8 mouse cellular contexts compared by ENCODE assay signal in the genomic region with DNA sequence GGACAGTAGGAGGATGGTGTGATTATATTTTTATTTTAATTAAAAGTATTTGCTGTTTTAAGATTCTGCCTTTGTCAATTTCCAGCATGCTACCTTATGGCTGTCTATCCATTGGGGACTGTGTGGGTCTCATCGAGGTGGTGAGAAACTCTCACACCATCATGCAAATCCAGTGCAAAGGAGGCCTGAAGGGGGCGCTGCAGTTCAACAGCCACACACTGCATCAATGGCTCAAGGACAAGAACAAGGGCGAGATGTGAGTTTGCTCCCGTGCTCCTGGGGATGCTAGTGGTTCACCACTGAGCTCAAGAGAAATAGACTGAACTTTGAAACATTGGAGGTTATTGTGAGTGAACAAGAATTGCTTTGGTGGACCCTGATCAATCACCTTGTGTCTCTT. TPM values are rescaled to one million over a fixed set of nuclear protein-coding genes. Genes with fewer than 3 reads are reported as not detected.
DNase-seq lines count a peak whose midpoint lies in the region; ATAC-seq lines count a peak whose summit lies in the region.

No protein-coding gene starts in this region.

- ATAC-seq in frontal cortex, adult (ENCODE audit: low TSS enrichment) = no peak
- no peak for ATAC-seq in midbrain, embryonic 13.5 days
- ATAC-seq in embryonic facial prominence, embryonic 14.5 days (ENCODE audit: low read depth) = no peak
- ATAC-seq in megakaryocyte, adult 5-6 weeks (ENCODE audit: poor library complexity, severe bottlenecking) = 0 out of 2 replicates have a peak, but pooled peaks have one; percentile 33

- 66% methylated on average over 4 of the region's 4 CpGs for WGBS in midbrain, embryonic 10.5 days
- WGBS in midbrain, embryonic 13.5 days = 64% methylated on average over 4 of the region's 4 CpGs
- WGBS in embryonic facial prominence, embryonic 14.5 days = 65% methylated on average over 4 of the region's 4 CpGs

- H3K27ac ChIP-seq in midbrain, embryonic 10.5 days (replicated peaks) = no peak overlapping the region
- H3K27ac ChIP-seq in midbrain, embryonic 13.5 days = no peak overlapping the region
- H3K27ac ChIP-seq in embryonic facial prominence, embryonic 14.5 days (replicated peaks; ENCODE audit: low read depth, low read length) = no peak overlapping the region

- no peaks in the 10 kb centered on the region for H3K27me3 ChIP-seq in midbrain, embryonic 10.5 days (ENCODE audit: low read depth, poor library complexity, severe bottlenecking)
- H3K27me3 ChIP-seq in midbrain, embryonic 13.5 days = no peaks in the 10 kb centered on the region
- no peaks in the 10 kb centered on the region for H3K27me3 ChIP-seq in embryonic facial prominence, embryonic 14.5 days (replicated peaks; ENCODE audit: control insufficient read depth, insufficient read depth, low read length)

- H3K4me2 ChIP-seq in midbrain, embryonic 13.5 days (replicated peaks) = no peak overlapping the region
- no peak overlapping the region for H3K4me2 ChIP-seq in embryonic facial prominence, embryonic 14.5 days (ENCODE audit: low read depth, low read length)

- H3K9me3 ChIP-seq in midbrain, embryonic 10.5 days (replicated peaks) = no peaks in the 10 kb centered on the region
- H3K9me3 ChIP-seq in midbrain, embryonic 13.5 days = no peaks in the 10 kb centered on the region
- H3K9me3 ChIP-seq in embryonic facial prominence, embryonic 14.5 days (ENCODE audit: control insufficient read depth, low read length) = no peaks in the 10 kb centered on the region

- peak; percentile 22 to 25 for DNase-seq in frontal cortex, postnatal 25 days (ENCODE audit: low spot score in 2 of 2)
- DNase-seq in midbrain, embryonic 10.5 days (ENCODE audit: low spot score) = peak; percentile 44
- peak; percentile 73 for DNase-seq in adrenal gland, postnatal 10 days
- peak; percentile 8 for DNase-seq in embryonic facial prominence, embryonic 14.5 days (ENCODE audit: low spot score)
- DNase-seq in thymus, postnatal 25 days = peak; percentile 35

- no peaks in the 10 kb centered on the region for H3K4me1 ChIP-seq in midbrain, embryonic 10.5 days
- H3K4me1 ChIP-seq in midbrain, embryonic 13.5 days (replicated peaks) = no peaks in the 10 kb centered on the region
- no peaks in the 10 kb centered on the region for H3K4me1 ChIP-seq in embryonic facial prominence, embryonic 14.5 days (ENCODE audit: control insufficient read depth, insufficient read depth, low read length)

- no peak overlapping the region for H3K9ac ChIP-seq in midbrain, embryonic 13.5 days (replicated peaks)
- no peak overlapping the region for H3K9ac ChIP-seq in embryonic facial prominence, embryonic 14.5 days (ENCODE audit: low read depth, low read length)

- H3K4me3 ChIP-seq in midbrain, embryonic 10.5 days = no peak overlapping the region
- no peak overlapping the region for H3K4me3 ChIP-seq in midbrain, embryonic 13.5 days (replicated peaks)
- no peak overlapping the region for H3K4me3 ChIP-seq in embryonic facial prominence, embryonic 14.5 days (ENCODE audit: low read depth, low read length)

- H3K36me3 ChIP-seq in midbrain, embryonic 10.5 days = peaks cover 92% of the 10 kb centered on the region
- peaks cover 86% of the 10 kb centered on the region for H3K36me3 ChIP-seq in midbrain, embryonic 13.5 days
- H3K36me3 ChIP-seq in embryonic facial prominence, embryonic 14.5 days (ENCODE audit: control insufficient read depth, insufficient read depth, low read length) = peaks cover 85% of the 10 kb centered on the region

RNA-seq across cellular contexts. Expression of a gene that starts 32.3 kb away (rescaled TPM):
- 0.07 TPM in 1 of 2 replicates, not detected in the other for polyA plus RNA-seq in midbrain, embryonic 10.5 days (2016; fragmentation: Nextera tagmentation; extraction: Ambion mirVana)
- 0.09 and 0.15 TPM in 2 replicates for polyA plus RNA-seq in midbrain, embryonic 13.5 days (2015; fragmentation: Nextera tagmentation; extraction: Ambion mirVana)
- total RNA-seq in adrenal gland, postnatal 10 days (2021) = under 1 TPM; 0.39 to 0.61 TPM
- 0.19 TPM in 1 of 2 replicates, not detected in the other for polyA plus RNA-seq in embryonic facial prominence, embryonic 14.5 days (2014; fragmentation: Nextera tagmentation; extraction: Ambion mirVana)
- not detected in 2 replicates for total RNA-seq in megakaryocyte, adult 5-6 weeks (2015)
- not detected in 2 replicates for total RNA-seq in megakaryocyte, adult 5-6 weeks (2017)

RNA-seq across cellular contexts. Expression of a gene that starts 50.3 kb away (rescaled TPM):
- 40.3 and 43.7 TPM in 2 replicates for polyA plus RNA-seq in midbrain, embryonic 10.5 days (2016; fragmentation: Nextera tagmentation; extraction: Ambion mirVana)
- polyA plus RNA-seq in midbrain, embryonic 13.5 days (2015; fragmentation: Nextera tagmentation; extraction: Ambion mirVana) = 36.5 and 40.4 TPM in 2 replicates
- 10 to 100 TPM; 35.2 to 40.1 TPM for total RNA-seq in adrenal gland, postnatal 10 days (2021)
- 35.4 and 42.2 TPM in 2 replicates for polyA plus RNA-seq in embryonic facial prominence, embryonic 14.5 days (2014; fragmentation: Nextera tagmentation; extraction: Ambion mirVana)
- total RNA-seq in megakaryocyte, adult 5-6 weeks (2015) = 32.8 and 37.5 TPM in 2 replicates
- 36.0 and 39.4 TPM in 2 replicates for total RNA-seq in megakaryocyte, adult 5-6 weeks (2017)

Comparison
In these comparisons a context has a peak if more than half of its experiments do, and no peak if none do; other contexts are left out.
1. DNase-seq: peak in every context shown above with its lines; median percentile 73 in adrenal gland, postnatal 10 days; 44 in midbrain, embryonic 10.5 days; 35 in thymus, postnatal 25 days; 24 in frontal cortex, postnatal 25 days; 8 in embryonic facial prominence, embryonic 14.5 days.